Mouse (Mus musculus): ENCODE data around the gene Prnp. TPM values are rescaled to one million over a fixed set of nuclear protein-coding genes. Genes with fewer than 3 reads are reported as not detected.

Gene Prnp
- polyA plus RNA-seq, 1 experiment from 2014 or later: 62.6 TPM

DNA sequence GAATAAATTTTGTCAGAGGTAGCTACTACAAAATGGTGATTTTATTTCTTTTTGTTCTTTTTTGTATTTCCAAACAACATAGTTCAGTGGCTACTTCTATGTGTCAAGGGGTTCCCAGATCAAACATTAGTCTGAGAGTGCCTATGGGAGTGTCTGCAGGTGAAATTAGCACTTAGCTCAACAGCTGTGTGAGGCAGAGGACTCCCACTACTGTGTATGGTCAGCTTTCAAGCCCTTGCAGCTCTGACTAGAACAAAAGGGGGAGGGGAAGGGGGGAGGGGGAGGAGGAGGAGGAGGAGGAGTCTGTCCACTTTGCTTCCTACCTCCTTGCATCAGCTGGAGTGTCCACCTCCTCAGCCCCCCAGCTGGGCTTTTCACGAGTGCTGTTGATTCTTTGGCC, 34.6 kb downstream of the Prnp start:
- 0 out of 2 replicates have a peak overlapping the region, but pooled peaks have one; percentile 22 for H3K27ac ChIP-seq
- H3K36me3 ChIP-seq: no peaks in the 10 kb centered on the region
- no peak overlapping the region for H3K4me3 ChIP-seq
- H3K27me3 ChIP-seq (ENCODE audit: insufficient read depth, poor library complexity, severe bottlenecking): no peaks in the 10 kb centered on the region
- WGBS: 50% methylated on average over 1 of the region's 1 CpGs
- H3K9me3 ChIP-seq: no peaks in the 10 kb centered on the region
- H3K4me1 ChIP-seq: peaks cover 13% of the 10 kb centered on the region
- no peak for DNase-seq (ENCODE audit: low spot score)

- no peak for DNase-seq (ENCODE audit: low spot score)
- H3K4me3 ChIP-seq: no peak overlapping the region
- 61% methylated on average over 8 of the region's 8 CpGs for WGBS
- no peaks in the 10 kb centered on the region for H3K9me3 ChIP-seq
- 0 out of 2 replicates have a peak overlapping the region, but pooled peaks have one; percentile 22 for H3K27ac ChIP-seq
- 0 out of 2 replicates have a peak, but pooled peaks cover under 1% of the 10 kb centered on the region for H3K27me3 ChIP-seq (ENCODE audit: insufficient read depth, poor library complexity, severe bottlenecking)
- H3K4me1 ChIP-seq: peaks cover 16% of the 10 kb centered on the region
- no peaks in the 10 kb centered on the region for H3K36me3 ChIP-seq
Observed at GRCm38 (mm10) chr2:131945225-131945624, 35.5 kb downstream of the Prnp start.

GRCm38 (mm10) chr2:131945765-131946164, 36.0 kb downstream of the Prnp start:
- no peak overlapping the region for H3K27ac ChIP-seq
- H3K9me3 ChIP-seq: no peaks in the 10 kb centered on the region
- H3K4me1 ChIP-seq: peaks cover 21% of the 10 kb centered on the region
- no peaks in the 10 kb centered on the region for H3K36me3 ChIP-seq
- WGBS: 80% methylated on average over 6 of the region's 6 CpGs
- DNase-seq (ENCODE audit: low spot score): no peak
- H3K27me3 ChIP-seq (ENCODE audit: insufficient read depth, poor library complexity, severe bottlenecking): 0 out of 2 replicates have a peak, but pooled peaks cover 6% of the 10 kb centered on the region
- H3K4me3 ChIP-seq: no peak overlapping the region

DNA sequence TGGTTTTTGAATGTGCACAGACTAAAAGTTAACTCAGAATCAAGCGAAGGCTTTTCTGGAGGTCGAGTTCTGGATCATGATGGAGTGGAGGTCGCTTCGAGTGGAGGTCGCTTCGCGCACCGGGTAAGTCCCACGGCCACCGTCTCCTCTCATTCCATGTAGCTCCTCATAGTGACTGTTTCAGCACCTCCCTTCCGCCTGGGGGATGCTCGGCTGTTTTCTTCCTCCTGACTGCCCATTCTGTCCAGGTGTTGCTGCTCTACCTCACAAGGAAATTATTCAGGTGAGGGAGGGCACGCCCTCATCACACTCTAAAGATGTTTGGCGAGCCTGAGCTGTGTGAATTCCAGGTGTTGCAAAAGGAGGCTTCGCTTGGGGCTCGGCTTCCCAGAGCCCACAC, 36.6 kb downstream of the Prnp start:
- H3K27ac ChIP-seq: no peak overlapping the region
- H3K9me3 ChIP-seq: no peaks in the 10 kb centered on the region
- H3K4me1 ChIP-seq: peaks cover 23% of the 10 kb centered on the region
- peak; percentile 71 for DNase-seq (ENCODE audit: low spot score)
- peaks cover 7% of the 10 kb centered on the region; the same call in 1 of the 2 replicates for H3K27me3 ChIP-seq (ENCODE audit: insufficient read depth, poor library complexity, severe bottlenecking)
- no peak overlapping the region for H3K4me3 ChIP-seq
- 85% methylated on average over 16 of the region's 16 CpGs for WGBS
- no peaks in the 10 kb centered on the region for H3K36me3 ChIP-seq

GRCm38 (mm10) chr2:131948156-131948555, 38.4 kb downstream of the Prnp start:
- WGBS: 79% methylated on average over 3 of the region's 3 CpGs
- H3K27ac ChIP-seq: no peak overlapping the region

GRCm38 (mm10) chr2:131948916-131949639, 39.4 kb downstream of the Prnp start:
- H3K27me3 ChIP-seq (ENCODE audit: insufficient read depth, poor library complexity, severe bottlenecking): peaks cover 34% of the 10 kb centered on the region
- peaks cover 42% of the 10 kb centered on the region for H3K4me1 ChIP-seq
- no peak overlapping the region for H3K27ac ChIP-seq
- H3K36me3 ChIP-seq: no peaks in the 10 kb centered on the region
- no peaks in the 10 kb centered on the region for H3K9me3 ChIP-seq
- H3K4me3 ChIP-seq: no peak overlapping the region
- 68% methylated on average over 11 of the region's 11 CpGs for WGBS
- no peak for DNase-seq (ENCODE audit: low spot score)

More at GRCm38 (mm10) chr2:131948156-131948555, 38.4 kb downstream of the Prnp start:
- H3K4me1 ChIP-seq: peaks cover 32% of the 10 kb centered on the region
- no peaks in the 10 kb centered on the region for H3K9me3 ChIP-seq
- peaks cover 25% of the 10 kb centered on the region for H3K27me3 ChIP-seq (ENCODE audit: insufficient read depth, poor library complexity, severe bottlenecking)
- H3K4me3 ChIP-seq: no peak overlapping the region
- H3K36me3 ChIP-seq: no peaks in the 10 kb centered on the region
- no peak for DNase-seq (ENCODE audit: low spot score)

DNA sequence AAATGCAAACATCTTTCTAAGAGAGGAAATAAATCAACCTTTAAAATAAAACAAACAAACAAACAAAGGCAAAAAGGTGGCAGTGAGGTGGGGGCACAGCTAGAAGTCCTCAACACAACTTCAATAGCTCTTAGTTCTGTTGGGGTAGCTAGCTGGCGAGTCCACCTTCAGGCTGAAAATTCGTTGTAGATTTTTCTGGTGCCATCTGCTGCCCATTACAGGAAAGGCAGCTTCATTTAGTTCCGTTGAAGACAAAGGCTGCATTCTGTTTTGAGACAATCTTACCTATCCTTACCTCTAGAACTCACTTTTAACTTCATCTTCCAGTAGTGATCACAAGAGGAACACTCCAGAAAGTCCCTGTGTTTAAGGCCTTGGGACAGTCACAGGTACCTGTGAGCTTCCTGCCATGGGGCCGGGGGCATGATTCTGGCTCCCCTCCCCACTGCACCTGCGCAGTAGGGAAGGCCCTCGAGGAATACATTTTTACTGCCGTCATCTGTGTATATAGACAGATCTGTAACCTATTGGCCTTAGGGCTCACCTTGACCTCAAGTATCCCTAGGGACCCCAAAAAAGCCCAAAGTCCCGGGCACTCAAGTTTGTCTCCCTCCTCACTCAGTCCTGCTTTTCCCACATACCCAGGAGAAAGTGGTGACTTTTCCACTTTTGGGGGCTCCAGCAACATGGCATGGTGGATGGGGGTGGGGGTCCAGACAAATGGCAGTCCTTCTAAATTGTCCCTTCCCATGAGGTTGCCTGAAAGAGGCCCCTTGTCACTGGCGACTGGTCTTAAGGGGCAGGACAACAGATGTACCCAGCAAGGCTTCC, 40.3 kb downstream of the Prnp start:
- peak; percentile 71 for DNase-seq (ENCODE audit: low spot score)
- 52% methylated on average over 9 of the region's 9 CpGs for WGBS
- peak overlapping the region; percentile 19; the same call in 1 of the 2 replicates for H3K4me3 ChIP-seq

GRCm38 (mm10) chr2:131950598-131951095, 40.9 kb downstream of the Prnp start, which contains the start of gene Prnd:
Gene Prnd, plus strand, starts transcription at chr2:131950861.
- Histone ChIP-seq H3K9me3 (no peaks in the 10 kb centered on the region), H3K27ac (no peak within 1 kb of the TSS), H3K4me3 (peak within 1 kb of the TSS; percentile 19; the same call in 1 of the 2 replicates), H3K27me3 (ENCODE audit: insufficient read depth, poor library complexity, severe bottlenecking) (peaks cover 38% of the 10 kb centered on the region), H3K36me3 (no peaks in the 10 kb centered on the region), H3K4me1 (peaks cover 39% of the 10 kb centered on the region)
- 6% methylated on average over 11 of the region's 11 CpGs for WGBS
- peak; percentile 75 for DNase-seq (ENCODE audit: low spot score)

More for the DNA sequence above, 40.3 kb downstream of the Prnp start:
- H3K9me3 ChIP-seq: no peaks in the 10 kb centered on the region
- no peaks in the 10 kb centered on the region for H3K36me3 ChIP-seq
- H3K27me3 ChIP-seq (ENCODE audit: insufficient read depth, poor library complexity, severe bottlenecking): peaks cover 38% of the 10 kb centered on the region
- peaks cover 44% of the 10 kb centered on the region for H3K4me1 ChIP-seq
- no peak overlapping the region for H3K27ac ChIP-seq

- H3K9me3 ChIP-seq: no peaks in the 10 kb centered on the region
Observed at GRCm38 (mm10) chr2:131952456-131952855, 42.7 kb downstream of the Prnp start.

GRCm38 (mm10) chr2:131952961-131953538, 43.3 kb downstream of the Prnp start:
- 12% methylated on average over 29 of the region's 29 CpGs for WGBS
- Histone ChIP-seq H3K4me3 (peak overlapping the region; percentile 47), H3K9me3 (no peaks in the 10 kb centered on the region), H3K27ac (no peak overlapping the region; the same call in 1 of the 2 replicates), H3K27me3 (ENCODE audit: insufficient read depth, poor library complexity, severe bottlenecking) (peaks cover 38% of the 10 kb centered on the region), H3K36me3 (no peaks in the 10 kb centered on the region), H3K4me1 (peaks cover 42% of the 10 kb centered on the region)
- peak; percentile 78 for DNase-seq (ENCODE audit: low spot score)

More at GRCm38 (mm10) chr2:131952456-131952855, 42.7 kb downstream of the Prnp start:
- WGBS: 52% methylated on average over 2 of the region's 2 CpGs
- no peak overlapping the region for H3K27ac ChIP-seq
- H3K4me3 ChIP-seq: peak overlapping the region; percentile 47; the same call in 1 of the 2 replicates
- DNase-seq (ENCODE audit: low spot score): no peak
- H3K36me3 ChIP-seq: no peaks in the 10 kb centered on the region
- H3K27me3 ChIP-seq (ENCODE audit: insufficient read depth, poor library complexity, severe bottlenecking): peaks cover 38% of the 10 kb centered on the region
- peaks cover 38% of the 10 kb centered on the region for H3K4me1 ChIP-seq

DNA sequence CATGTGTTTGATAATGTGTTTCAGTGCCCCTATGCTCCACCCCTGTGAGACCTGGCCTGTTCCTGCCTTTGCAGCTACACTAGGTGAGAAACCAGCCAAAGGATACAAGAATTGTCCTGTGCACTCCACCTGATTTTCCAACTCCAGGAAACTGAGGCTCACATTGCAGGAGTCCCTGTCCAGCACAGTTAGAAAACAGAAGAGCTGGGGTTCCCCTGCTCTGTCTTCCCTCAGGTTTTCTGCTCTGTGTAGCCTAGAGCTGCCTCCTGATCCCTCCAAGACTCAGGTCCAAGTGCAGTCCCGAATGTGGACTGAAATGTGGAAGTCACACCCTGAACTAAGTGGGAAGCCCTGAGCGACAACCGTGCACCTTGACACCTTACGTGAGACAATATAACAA, 44.0 kb downstream of the Prnp start:
- H3K36me3 ChIP-seq: no peaks in the 10 kb centered on the region
- H3K27me3 ChIP-seq (ENCODE audit: insufficient read depth, poor library complexity, severe bottlenecking): peaks cover 38% of the 10 kb centered on the region
- H3K4me1 ChIP-seq: peaks cover 42% of the 10 kb centered on the region
- no peaks in the 10 kb centered on the region for H3K9me3 ChIP-seq
- WGBS: 79% methylated on average over 4 of the region's 4 CpGs
- H3K27ac ChIP-seq: no peak overlapping the region
- DNase-seq (ENCODE audit: low spot score): no peak
- peak overlapping the region; percentile 47 for H3K4me3 ChIP-seq

- no peaks in the 10 kb centered on the region for H3K36me3 ChIP-seq
- H3K9me3 ChIP-seq: no peaks in the 10 kb centered on the region
- H3K27me3 ChIP-seq (ENCODE audit: insufficient read depth, poor library complexity, severe bottlenecking): peaks cover 38% of the 10 kb centered on the region
- DNase-seq (ENCODE audit: low spot score): peak; percentile 82
- peak overlapping the region; percentile 56 for H3K4me3 ChIP-seq
- 25% methylated on average over 9 of the region's 9 CpGs for whole genome bisulfite sequencing
- peaks cover 42% of the 10 kb centered on the region for H3K4me1 ChIP-seq
- no peak overlapping the region for H3K27ac ChIP-seq
Observed at GRCm38 (mm10) chr2:131954835-131955234, 45.1 kb downstream of the Prnp start.

Data from heart, embryonic 10.5 days (tissue).